Mouse (Mus musculus) midbrain, embryonic 16.5 days (tissue): Measurements from ENCODE around the gene Kalrn. TPM values are rescaled to one million over a fixed set of nuclear protein-coding genes. Genes with fewer than 3 reads are reported as not detected.

ENCODE experiments used
- ATAC-seq: fragments of 200-750 bp; cut with Nextera tagmentation; 2 replicates; pipeline ENCODE4 v1.8.0; 2017; ENCODE audit warnings: moderate TSS enrichment
- H3K27ac ChIP-seq: fragments of 300-500 bp; sonication (generic); 2 replicates; pipeline ENCODE4 v1.5.1; 2014; ENCODE audit warnings: mild to moderate bottlenecking, low read length, mixed read lengths
- H3K27me3 ChIP-seq: fragments of 300-500 bp; sonication (generic); 2 replicates; pipeline ENCODE4 v1.6.1; 2014; ENCODE audit warnings: low read depth, low read length, mixed read lengths; ENCODE audit not compliant: control insufficient read depth, insufficient read depth
- H3K36me3 ChIP-seq: fragments of 300-500 bp; sonication (generic); 2 replicates; pipeline ENCODE4 v1.6.1; 2014; ENCODE audit warnings: mild to moderate bottlenecking, low read length, moderate library complexity, mixed read lengths; ENCODE audit not compliant: control insufficient read depth, insufficient read depth
- H3K4me1 ChIP-seq: fragments of 300-500 bp; sonication (generic); 2 replicates; pipeline ENCODE4 v1.6.1; 2014; ENCODE audit warnings: mild to moderate bottlenecking, low read length, mixed read lengths; ENCODE audit not compliant: control insufficient read depth, insufficient read depth
- H3K4me2 ChIP-seq: fragments of 300-500 bp; sonication (generic); 2 replicates; pipeline ENCODE4 v1.6.1; 2014; ENCODE audit warnings: mild to moderate bottlenecking, low read length, mixed read lengths
- H3K4me3 ChIP-seq: fragments of 300-500 bp; sonication (generic); 2 replicates; pipeline ENCODE4 v1.5.1; 2014; ENCODE audit warnings: low read depth, mild to moderate bottlenecking, low read length, moderate library complexity, mixed read lengths
- H3K9ac ChIP-seq: fragments of 300-500 bp; sonication (generic); 2 replicates; pipeline ENCODE4 v1.6.1; 2014; ENCODE audit warnings: low read depth, low read length, mixed read lengths
- H3K9me3 ChIP-seq: fragments of 300-500 bp; sonication (generic); replicated peaks from 2 replicates; pipeline ENCODE4 v1.6.1; 2014; ENCODE audit warnings: mild to moderate bottlenecking, low read length, mixed read lengths; ENCODE audit not compliant: control insufficient read depth, poor library complexity, severe bottlenecking
- WGBS: fragments of 180-500 bp; shearing (Covaris S2); extraction: QIAGEN DNeasy Blood & Tissue Kit; methylation state at CpG from one replicate; pipeline ENCODE4 v1.1.7; 2014; 5-methylcytosine and 5-hydroxymethylcytosine counted together
- polyA plus RNA-seq: library from polyadenylated mRNA; unstranded; fragments of >200 nt; fragmentation: Nextera tagmentation; extraction: Ambion mirVana; gene quantifications from 2 replicates; pipeline ENCODE4 v1.2.1, GENCODE M21; 2015

Kalrn gene
- polyA plus RNA-seq, 1 experiment from 2014 or later = 31.3 TPM

DNA sequence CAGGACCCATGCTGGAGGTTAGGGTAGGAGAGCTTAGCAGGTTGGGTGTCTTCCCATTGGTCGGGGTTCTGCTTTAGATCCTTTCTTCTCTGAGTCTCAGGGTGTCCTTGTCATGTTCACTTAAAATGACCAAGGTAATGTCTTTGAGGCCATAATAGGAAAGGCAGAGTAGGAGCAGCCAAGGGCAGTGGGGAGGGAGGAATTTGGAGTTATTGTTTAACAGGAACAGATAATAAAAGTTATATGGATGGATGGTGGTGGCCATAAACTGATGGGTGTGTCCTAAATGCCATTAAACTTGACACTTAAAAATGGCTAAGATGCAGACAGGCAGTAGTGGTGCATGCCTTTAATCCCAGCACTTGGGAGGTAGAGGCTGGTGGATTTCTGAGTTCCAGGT, 584.2 kb downstream of the Kalrn start:
- no peak for ATAC-seq
- 79% methylated on average over 1 of the region's 1 CpGs for WGBS

DNA sequence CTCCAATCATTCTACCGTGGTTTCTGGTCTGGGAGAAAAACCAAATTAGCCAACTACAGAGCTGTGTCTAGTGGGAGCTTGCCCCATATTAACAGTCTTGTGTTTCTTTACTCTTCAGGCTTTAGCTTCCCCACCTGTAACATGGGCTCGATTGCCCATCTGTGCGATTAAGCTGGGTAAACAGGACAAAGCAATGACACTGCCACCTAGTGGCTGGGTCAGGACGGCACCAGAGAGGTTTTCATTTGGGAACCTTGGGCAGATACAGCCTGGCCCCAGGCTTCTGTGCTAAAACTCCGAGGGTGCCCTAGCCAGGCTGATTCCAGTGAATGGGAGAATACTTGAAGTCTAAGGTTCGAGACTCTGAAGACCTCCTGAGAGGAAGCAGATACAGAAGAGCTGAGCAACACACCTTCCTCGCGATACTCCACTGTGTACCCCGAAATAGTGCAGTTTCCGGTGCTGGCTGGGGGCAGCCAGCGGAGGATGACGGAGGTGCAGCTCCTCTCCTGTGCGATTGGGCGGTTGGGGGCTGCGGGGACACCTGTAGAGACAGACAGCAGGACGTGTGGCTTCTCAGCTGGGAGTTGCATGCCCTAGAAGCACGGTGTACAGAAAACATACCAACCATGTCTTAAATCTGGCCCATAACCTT, 584.8 kb downstream of the Kalrn start:
- Histone ChIP-seq H3K9me3 (no peaks in the 10 kb centered on the region), H3K4me1 (no peaks in the 10 kb centered on the region), H3K4me2 (no peak overlapping the region), H3K36me3 (no peaks in the 10 kb centered on the region), H3K4me3 (no peak overlapping the region), H3K27me3 (no peaks in the 10 kb centered on the region), H3K27ac (no peak overlapping the region), H3K9ac (no peak overlapping the region)
- 63% methylated on average over 17 of the region's 17 CpGs for WGBS
- ATAC-seq = no peak

More for the DNA sequence above, 584.2 kb downstream of the Kalrn start:
- H3K27ac ChIP-seq = no peak overlapping the region
- no peaks in the 10 kb centered on the region for H3K4me1 ChIP-seq
- no peaks in the 10 kb centered on the region for H3K9me3 ChIP-seq
- no peak overlapping the region for H3K4me3 ChIP-seq
- no peak overlapping the region for H3K4me2 ChIP-seq
- no peaks in the 10 kb centered on the region for H3K27me3 ChIP-seq
- no peaks in the 10 kb centered on the region for H3K36me3 ChIP-seq
- no peak overlapping the region for H3K9ac ChIP-seq

DNA sequence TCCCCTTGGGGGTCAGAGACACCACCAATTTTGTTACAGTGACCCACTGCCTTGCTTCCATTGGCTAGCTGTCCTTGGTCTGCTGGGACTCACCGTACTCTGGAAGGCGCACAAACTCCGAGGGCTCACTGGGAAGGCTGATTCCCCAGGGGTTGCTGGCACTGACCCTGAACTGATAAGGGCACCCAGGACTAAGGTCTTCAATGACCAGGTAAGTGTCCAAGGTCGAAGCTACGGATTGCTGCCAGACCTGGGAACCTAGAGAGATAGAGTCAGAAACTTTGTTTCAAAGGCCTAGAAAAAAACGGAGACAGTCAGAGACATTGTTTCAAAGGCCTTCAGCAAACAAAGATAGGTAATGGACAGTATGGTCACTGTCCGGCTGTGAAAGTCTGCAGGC, 586.3 kb downstream of the Kalrn start:
- Histone ChIP-seq H3K27ac (no peak overlapping the region), H3K36me3 (no peaks in the 10 kb centered on the region; the same call in 1 of the 2 replicates), H3K9me3 (no peaks in the 10 kb centered on the region), H3K4me3 (no peak overlapping the region), H3K4me2 (no peak overlapping the region), H3K27me3 (no peaks in the 10 kb centered on the region), H3K4me1 (no peaks in the 10 kb centered on the region), H3K9ac (no peak overlapping the region)
- WGBS = 91% methylated on average over 7 of the region's 7 CpGs
- ATAC-seq = no peak

DNA sequence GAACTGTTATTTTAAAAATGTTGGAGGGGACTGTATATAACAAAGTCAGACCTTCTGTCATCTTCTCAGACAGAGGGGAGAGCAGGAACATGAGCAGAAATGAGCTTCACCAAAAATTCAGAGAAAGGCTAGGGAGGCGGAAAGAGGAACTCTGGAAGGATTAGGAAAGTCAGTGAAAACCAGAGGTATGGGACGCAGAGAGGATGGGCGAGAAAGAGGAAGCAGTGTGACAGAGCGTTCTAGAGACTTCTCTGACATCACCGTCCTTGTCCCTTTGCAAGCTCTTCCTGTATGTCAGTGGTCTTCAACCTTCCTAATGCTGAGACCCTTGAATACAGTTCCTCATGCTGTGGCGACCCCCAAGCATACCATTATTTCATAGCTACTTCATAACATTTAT, 588.0 kb downstream of the Kalrn start:
- Histone ChIP-seq H3K9ac (no peak overlapping the region), H3K4me1 (no peaks in the 10 kb centered on the region), H3K9me3 (no peaks in the 10 kb centered on the region), H3K27ac (no peak overlapping the region), H3K27me3 (no peaks in the 10 kb centered on the region), H3K4me3 (no peak overlapping the region), H3K4me2 (no peak overlapping the region), H3K36me3 (no peaks in the 10 kb centered on the region; the same call in 1 of the 2 replicates)
- 91% methylated on average over 6 of the region's 6 CpGs for WGBS
- no peak for ATAC-seq

DNA sequence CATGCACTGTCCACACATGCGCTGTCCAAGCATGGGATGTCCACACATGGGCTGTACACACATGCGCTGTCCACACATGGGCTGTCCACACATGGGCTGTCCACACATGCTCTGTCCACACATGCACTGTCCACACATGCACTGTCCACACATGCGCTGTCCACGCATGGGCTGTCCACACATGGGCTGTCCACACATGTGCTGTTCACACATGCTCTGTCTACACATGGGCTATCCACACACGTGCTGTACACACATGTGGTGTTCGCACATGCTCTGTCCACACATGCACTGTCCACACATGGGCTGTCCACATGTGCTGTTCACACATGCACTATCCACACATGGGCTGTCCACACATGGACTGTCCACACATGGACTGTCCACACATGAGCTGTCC, 589.6 kb downstream of the Kalrn start:
- Histone ChIP-seq H3K36me3 (no peaks in the 10 kb centered on the region; the same call in 1 of the 2 replicates), H3K4me3 (no peak overlapping the region), H3K4me1 (no peaks in the 10 kb centered on the region), H3K9me3 (no peaks in the 10 kb centered on the region), H3K27me3 (no peaks in the 10 kb centered on the region), H3K27ac (no peak overlapping the region), H3K9ac (no peak overlapping the region), H3K4me2 (no peak overlapping the region)
- 96% methylated on average over 6 of the region's 6 CpGs for WGBS
- ATAC-seq = no peak

DNA sequence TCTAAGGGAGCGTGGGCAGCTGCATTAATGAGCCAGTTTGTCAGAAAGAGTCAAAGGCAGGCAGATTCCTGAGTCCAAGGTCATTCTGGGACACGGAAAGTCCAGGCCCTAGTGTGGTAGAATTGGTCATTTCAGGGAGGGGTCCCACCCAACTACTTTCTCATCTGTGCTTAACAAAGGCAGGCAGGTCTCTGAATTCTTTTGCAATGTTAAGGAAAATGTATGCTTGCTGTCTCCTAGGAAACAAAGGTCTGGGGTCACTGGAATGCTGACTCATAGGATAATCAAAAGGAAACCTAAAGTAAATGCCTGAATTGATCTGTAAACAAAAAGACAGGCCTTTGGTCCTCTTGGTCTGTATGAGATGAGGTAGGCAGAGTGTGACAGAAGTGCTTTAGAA, 593.5 kb downstream of the Kalrn start:
- no peak for ATAC-seq
- Histone ChIP-seq H3K27me3 (no peaks in the 10 kb centered on the region), H3K36me3 (peaks cover 21% of the 10 kb centered on the region), H3K4me1 (no peaks in the 10 kb centered on the region), H3K27ac (no peak overlapping the region), H3K9ac (no peak overlapping the region), H3K4me2 (no peak overlapping the region), H3K9me3 (no peaks in the 10 kb centered on the region), H3K4me3 (no peak overlapping the region)
- 42% methylated on average over 2 of the region's 2 CpGs for WGBS

DNA sequence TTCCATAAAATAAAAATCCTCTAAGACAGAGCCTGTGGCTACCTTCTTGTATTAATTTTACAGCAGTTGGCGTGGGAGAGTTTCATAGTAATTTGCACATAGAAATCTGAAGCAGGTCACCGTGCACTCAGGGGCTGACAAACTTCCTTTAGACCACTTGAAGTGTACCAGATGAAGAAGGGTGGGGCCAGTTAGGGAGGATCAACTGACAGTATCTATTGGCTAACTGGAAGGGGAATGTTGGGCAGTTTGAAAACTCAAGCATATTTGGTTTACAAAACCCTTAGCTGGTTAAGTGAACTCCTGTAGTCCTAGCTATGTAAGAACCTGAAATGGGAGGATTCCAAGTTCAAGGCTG, 606.1 kb downstream of the Kalrn start:
- Histone ChIP-seq H3K9ac (peak overlapping the region; percentile 76), H3K9me3 (no peaks in the 10 kb centered on the region), H3K27ac (peak overlapping the region; percentile 51), H3K4me2 (peak overlapping the region; percentile 88), H3K4me1 (peaks cover 10% of the 10 kb centered on the region), H3K4me3 (peak overlapping the region; percentile 77), H3K27me3 (no peaks in the 10 kb centered on the region), H3K36me3 (peaks cover 3% of the 10 kb centered on the region; the same call in 1 of the 2 replicates)
- 70% methylated on average over 2 of the region's 2 CpGs for WGBS
- ATAC-seq = peak; percentile 47

DNA sequence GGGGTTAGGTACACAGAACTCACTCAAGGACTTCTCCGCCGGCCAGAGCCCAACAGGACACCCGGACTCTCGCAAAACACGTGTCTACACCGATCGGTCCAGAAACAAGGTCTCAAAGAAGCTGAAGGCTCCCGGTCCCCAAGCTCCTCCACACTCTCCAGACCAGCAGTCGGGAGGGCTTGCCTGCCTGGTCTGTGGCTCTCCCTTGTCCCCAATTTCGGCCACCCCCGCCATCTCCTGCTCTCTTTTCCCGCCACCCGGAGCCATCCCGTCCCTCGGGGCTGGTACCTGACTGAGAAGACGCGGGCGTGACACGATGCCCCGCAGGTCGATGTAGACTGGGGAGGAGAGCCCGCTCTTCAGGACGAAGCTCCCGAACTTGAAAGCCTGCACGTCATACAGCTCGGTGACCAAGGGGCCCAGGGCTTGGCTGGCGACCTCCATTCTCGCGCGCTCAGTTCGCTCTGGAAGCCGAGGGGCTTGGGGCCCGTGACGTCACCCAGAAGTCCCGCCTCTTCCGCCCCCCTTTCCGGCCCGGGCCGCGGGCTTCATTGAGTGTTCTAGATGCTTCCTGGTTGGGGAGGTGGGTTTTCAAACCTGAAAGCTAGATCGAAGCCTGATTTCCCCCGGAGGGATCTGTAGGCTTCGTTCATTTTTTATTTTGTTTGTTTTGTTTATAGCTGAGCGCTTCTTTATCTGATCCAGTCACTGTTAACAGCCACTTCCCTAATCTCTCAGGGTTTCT, 606.6 kb downstream of the Kalrn start, which contains the start of gene Umps:
TSS of gene Umps (minus strand) at position 501 of the 745 bp plus-strand sequence.
- H3K36me3 ChIP-seq = peaks cover 6% of the 10 kb centered on the region; the same call in 1 of the 2 replicates

More for the DNA sequence above, 606.6 kb downstream of the Kalrn start, which contains the start of gene Umps:
- H3K27ac ChIP-seq = peak within 1 kb of the TSS; percentile 51
- 1% methylated on average over 44 of the region's 44 CpGs for WGBS
- peak; percentile 96 for ATAC-seq
- peak within 1 kb of the TSS; percentile 77 for H3K4me3 ChIP-seq
- H3K4me2 ChIP-seq = peak within 1 kb of the TSS; percentile 88
- H3K27me3 ChIP-seq = no peaks in the 10 kb centered on the region
- no peaks in the 10 kb centered on the region for H3K9me3 ChIP-seq
- peaks cover 10% of the 10 kb centered on the region for H3K4me1 ChIP-seq
- H3K9ac ChIP-seq = peak within 1 kb of the TSS; percentile 76
